Mouse (Mus musculus) hindbrain, embryonic 15.5 days (tissue): ENCODE measurements around the gene Kif3b. TPM values are rescaled to one million over a fixed set of nuclear protein-coding genes. Genes with fewer than 3 reads are reported as not detected.

Experiments used
- ATAC-seq: fragments of 200-750 bp; cut with Nextera tagmentation; 2 replicates; pipeline ENCODE4 v1.8.0; 2017; ENCODE audit warnings: low read depth, moderate number of reproducible peaks, moderate TSS enrichment; ENCODE audit not compliant: low FRiP score
- H3K27ac ChIP-seq: fragments of 300-500 bp; sonication (generic); replicated peaks from 2 replicates; pipeline ENCODE4 v1.5.1; 2015; ENCODE audit warnings: mild to moderate bottlenecking, inconsistent platforms
- H3K27me3 ChIP-seq: fragments of 300-500 bp; sonication (generic); 2 replicates; pipeline ENCODE4 v1.6.1; 2015; ENCODE audit warnings: control low read depth, inconsistent platforms
- H3K36me3 ChIP-seq: fragments of 300-500 bp; sonication (generic); 2 replicates; pipeline ENCODE4 v1.6.1; 2015; ENCODE audit warnings: control low read depth, inconsistent platforms
- H3K4me1 ChIP-seq: fragments of 300-500 bp; sonication (generic); replicated peaks from 2 replicates; pipeline ENCODE4 v1.6.1; 2015; ENCODE audit warnings: control low read depth, inconsistent platforms
- H3K4me2 ChIP-seq: fragments of 300-500 bp; sonication (generic); 2 replicates; pipeline ENCODE4 v1.6.1; 2015; ENCODE audit warnings: moderate library complexity, mild to moderate bottlenecking, inconsistent platforms
- H3K4me3 ChIP-seq: fragments of 300-500 bp; sonication (generic); 2 replicates; pipeline ENCODE4 v1.5.1; 2015; ENCODE audit warnings: mild to moderate bottlenecking, inconsistent platforms
- H3K9ac ChIP-seq: fragments of 300-500 bp; sonication (generic); 2 replicates; pipeline ENCODE4 v1.6.1; 2015; ENCODE audit warnings: inconsistent platforms
- H3K9me3 ChIP-seq: fragments of 300-500 bp; sonication (generic); 2 replicates; pipeline ENCODE4 v1.6.1; 2016; ENCODE audit warnings: control low read depth, inconsistent platforms
- WGBS: fragments of 180-500 bp; shearing (Covaris S2); methylation state at CpG from one replicate; pipeline ENCODE4 v1.1.7; 2015; 5-methylcytosine and 5-hydroxymethylcytosine counted together
- polyA plus RNA-seq: library from polyadenylated mRNA; unstranded; fragments of >200 nt; fragmentation: Nextera tagmentation; extraction: Ambion mirVana; gene quantifications from 2 replicates; pipeline ENCODE4 v1.2.1, GENCODE M21; 2015

The Kif3b gene
- polyA plus RNA-seq, 1 experiment from 2014 or later, result 22.8 TPM

GRCm38 (mm10) chr2:153336117-153336516 is 44.9 kb downstream of the Kif3b start:
- WGBS, result 88% methylated on average over 2 of the region's 2 CpGs
- no peak for ATAC-seq
- Histone ChIP-seq H3K4me2 (no peak overlapping the region), H3K9me3 (no peaks in the 10 kb centered on the region), H3K4me3 (no peak overlapping the region), H3K36me3 (peaks cover 9% of the 10 kb centered on the region), H3K4me1 (no peaks in the 10 kb centered on the region), H3K9ac (no peak overlapping the region), H3K27me3 (no peaks in the 10 kb centered on the region), H3K27ac (no peak overlapping the region)

DNA sequence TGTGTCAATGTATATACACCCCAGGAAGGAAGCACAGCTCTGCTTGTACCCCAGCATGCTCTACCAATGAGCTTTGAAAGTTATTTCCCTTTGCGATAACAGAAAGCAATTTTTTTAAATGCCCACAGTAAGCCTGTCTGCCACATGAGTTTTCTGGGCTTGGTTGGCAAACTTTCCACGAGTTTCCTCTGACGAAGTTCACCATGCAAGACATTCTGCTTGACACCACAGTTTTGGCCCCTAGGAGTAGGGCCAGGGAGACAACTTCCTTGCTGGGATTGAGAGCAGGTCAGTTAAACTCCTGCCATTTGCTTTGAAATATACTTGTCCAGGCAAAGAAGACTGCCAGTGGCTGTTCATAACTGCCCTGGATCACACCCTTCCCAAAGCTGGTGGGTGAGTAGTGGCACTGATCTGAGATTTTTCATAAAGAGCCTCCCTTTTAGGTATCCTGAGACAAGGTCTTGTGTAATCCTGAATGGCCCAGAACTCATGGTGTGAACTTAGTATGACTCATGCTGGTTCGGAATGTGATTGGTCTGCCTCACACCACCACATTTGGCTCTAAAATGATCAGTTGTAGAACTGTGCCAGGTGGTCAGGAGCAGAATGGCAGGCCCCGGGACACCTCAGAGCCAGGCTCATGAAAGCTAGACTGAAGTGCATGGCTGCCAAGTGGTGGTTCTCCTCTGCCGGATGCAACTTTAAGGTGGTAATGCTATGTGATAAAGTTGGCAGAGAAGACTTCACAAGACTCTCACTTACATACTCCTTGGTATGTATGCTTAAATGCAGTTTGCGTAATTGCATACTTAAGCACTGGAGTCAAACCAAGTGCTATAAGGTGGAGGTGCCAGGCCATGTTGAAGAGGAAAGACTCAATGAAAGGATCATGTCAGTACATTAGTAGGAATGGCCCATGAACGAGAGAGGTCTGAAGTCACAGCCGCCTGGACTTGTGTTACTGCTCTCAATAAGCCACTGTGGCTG is 47.4 kb downstream of the Kif3b start:
- Histone ChIP-seq H3K4me3 (no peak overlapping the region), H3K4me1 (no peaks in the 10 kb centered on the region), H3K4me2 (no peak overlapping the region), H3K27ac (no peak overlapping the region), H3K9me3 (no peaks in the 10 kb centered on the region), H3K36me3 (no peaks in the 10 kb centered on the region), H3K27me3 (no peaks in the 10 kb centered on the region), H3K9ac (no peak overlapping the region)
- no peak for ATAC-seq
- 94% methylated on average over 9 of the region's 9 CpGs for WGBS

- 94% methylated on average over 6 of the region's 6 CpGs for WGBS
- no peaks in the 10 kb centered on the region for H3K36me3 ChIP-seq
- no peak overlapping the region for H3K27ac ChIP-seq
- H3K9ac ChIP-seq, result no peak overlapping the region
- H3K4me1 ChIP-seq, result peaks cover 11% of the 10 kb centered on the region
- H3K9me3 ChIP-seq, result no peaks in the 10 kb centered on the region
- H3K4me2 ChIP-seq, result no peak overlapping the region
- ATAC-seq, result no peak
- H3K4me3 ChIP-seq, result no peak overlapping the region
- H3K27me3 ChIP-seq, result no peaks in the 10 kb centered on the region
These were observed 51.0 kb downstream of the Kif3b start for GRCm38 (mm10) chr2:153342166-153342565.

DNA sequence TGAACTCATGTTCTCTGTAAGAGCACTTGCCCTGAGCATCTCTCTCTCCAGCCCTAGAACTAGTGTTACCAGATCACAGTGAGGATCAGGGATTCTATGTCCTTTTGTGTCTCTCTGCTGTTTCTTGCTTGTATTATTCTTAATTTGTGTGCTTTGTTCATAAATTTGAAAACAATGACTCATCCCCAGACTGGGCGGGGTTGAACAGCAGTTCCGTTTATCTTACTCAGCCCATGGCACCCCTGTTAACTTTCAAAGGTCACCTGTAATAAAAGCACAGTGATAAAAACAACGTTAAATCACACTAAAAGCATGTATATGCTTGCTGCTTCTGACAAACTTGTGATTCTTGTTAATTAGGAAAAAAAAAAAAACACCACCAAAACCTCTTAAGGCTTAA is 51.4 kb downstream of the Kif3b start:
- H3K4me2 ChIP-seq, result no peak overlapping the region
- H3K27ac ChIP-seq, result no peak overlapping the region
- peaks cover 15% of the 10 kb centered on the region for H3K4me1 ChIP-seq
- no peak for ATAC-seq
- no peaks in the 10 kb centered on the region for H3K9me3 ChIP-seq
- H3K9ac ChIP-seq, result no peak overlapping the region
- no peak overlapping the region for H3K4me3 ChIP-seq
- no peaks in the 10 kb centered on the region for H3K27me3 ChIP-seq
- no peaks in the 10 kb centered on the region for H3K36me3 ChIP-seq
- 87% methylated on average over 3 of the region's 3 CpGs for WGBS

DNA sequence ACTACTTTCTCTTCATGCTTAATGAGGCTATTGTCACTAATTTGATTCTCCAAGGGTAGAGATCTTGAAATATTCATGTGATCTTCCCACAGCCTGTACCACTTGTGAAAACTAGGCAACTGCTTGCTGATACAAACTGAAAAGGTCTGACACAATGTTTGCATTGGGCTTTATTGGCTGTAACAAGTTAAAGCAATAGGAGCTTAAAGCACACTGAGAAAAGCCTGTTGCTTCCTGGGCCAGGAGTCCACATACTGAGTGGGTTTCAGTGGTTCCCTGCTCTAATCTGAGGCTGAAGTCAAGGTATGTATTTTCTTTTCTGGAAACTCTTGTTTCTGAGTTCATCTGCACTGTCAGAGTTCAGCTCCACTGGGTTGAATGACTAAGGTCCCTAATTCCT is 52.0 kb downstream of the Kif3b start:
- ATAC-seq, result no peak

DNA sequence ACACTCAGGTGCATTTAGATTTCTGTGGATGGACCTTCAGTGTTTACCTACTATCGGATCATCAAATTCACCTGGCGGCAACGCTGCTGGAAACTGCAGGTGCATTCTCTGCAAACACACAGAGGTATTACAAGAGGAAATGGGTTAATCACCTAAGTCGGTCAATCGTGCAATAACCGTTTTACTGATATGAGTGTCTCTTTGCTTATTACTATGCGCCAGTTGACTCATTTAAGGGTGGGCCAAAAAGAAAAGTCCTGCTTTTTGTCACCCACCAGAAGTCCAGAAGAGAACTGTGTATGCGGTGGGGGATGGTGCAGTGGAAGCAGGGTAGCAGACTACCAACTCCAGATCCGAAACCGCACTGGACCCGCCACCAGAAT is 53.8 kb downstream of the Kif3b start:
- WGBS, result 6% methylated on average over 11 of the region's 11 CpGs
- Histone ChIP-seq H3K4me3 (peak overlapping the region; percentile 72), H3K36me3 (no peaks in the 10 kb centered on the region), H3K9ac (peak overlapping the region; percentile 61), H3K9me3 (no peaks in the 10 kb centered on the region), H3K4me1 (peaks cover 33% of the 10 kb centered on the region), H3K4me2 (peak overlapping the region; percentile 60), H3K27ac (peak overlapping the region; percentile 85), H3K27me3 (no peaks in the 10 kb centered on the region)
- ATAC-seq, result no peak

More for the DNA sequence above, 52.0 kb downstream of the Kif3b start:
- H3K4me2 ChIP-seq, result no peak overlapping the region
- H3K27ac ChIP-seq, result no peak overlapping the region
- H3K4me3 ChIP-seq, result no peak overlapping the region
- no peaks in the 10 kb centered on the region for H3K27me3 ChIP-seq
- H3K4me1 ChIP-seq, result peaks cover 21% of the 10 kb centered on the region
- H3K36me3 ChIP-seq, result no peaks in the 10 kb centered on the region
- H3K9ac ChIP-seq, result no peak overlapping the region
- no peaks in the 10 kb centered on the region for H3K9me3 ChIP-seq

GRCm38 (mm10) chr2:153345454-153346220 is 54.4 kb downstream of the Kif3b start, which contains the start of gene Asxl1:
TSS of gene Asxl1 (plus strand) at chr2:153345829.
- no peaks in the 10 kb centered on the region for H3K36me3 ChIP-seq
- peaks cover 39% of the 10 kb centered on the region for H3K4me1 ChIP-seq
- under 1% methylated on average over 65 of the region's 79 CpGs for whole genome bisulfite sequencing
- H3K4me3 ChIP-seq, result peak within 1 kb of the TSS; percentile 72
- peak within 1 kb of the TSS; percentile 87 for H3K9ac ChIP-seq
- H3K9me3 ChIP-seq, result no peaks in the 10 kb centered on the region
- peak within 1 kb of the TSS; percentile 96 for H3K27ac ChIP-seq
- peak within 1 kb of the TSS; percentile 68 for H3K4me2 ChIP-seq
- H3K27me3 ChIP-seq, result no peaks in the 10 kb centered on the region
- ATAC-seq, result peak; percentile 99

- H3K36me3 ChIP-seq, result no peaks in the 10 kb centered on the region
- WGBS, result 0% methylated on average over 34 of the region's 76 CpGs
- peak overlapping the region; percentile 72 for H3K4me3 ChIP-seq
- ATAC-seq, result no peak
- H3K9me3 ChIP-seq, result no peaks in the 10 kb centered on the region
- H3K4me1 ChIP-seq, result peaks cover 41% of the 10 kb centered on the region
- H3K27ac ChIP-seq, result peak overlapping the region; percentile 96
- H3K27me3 ChIP-seq, result no peaks in the 10 kb centered on the region
- peak overlapping the region; percentile 87 for H3K9ac ChIP-seq
- H3K4me2 ChIP-seq, result peak overlapping the region; percentile 68
These were observed 55.3 kb downstream of the Kif3b start for GRCm38 (mm10) chr2:153346221-153347182.

GRCm38 (mm10) chr2:153347183-153347781 is 56.1 kb downstream of the Kif3b start:
- Histone ChIP-seq H3K4me2 (peak overlapping the region; percentile 68), H3K4me1 (peaks cover 41% of the 10 kb centered on the region), H3K27ac (peak overlapping the region; percentile 96), H3K27me3 (no peaks in the 10 kb centered on the region), H3K4me3 (peak overlapping the region; percentile 72), H3K9me3 (no peaks in the 10 kb centered on the region), H3K36me3 (peaks cover 3% of the 10 kb centered on the region; the same call in 1 of the 2 replicates), H3K9ac (peak overlapping the region; percentile 87)
- WGBS, result 6% methylated on average over 9 of the region's 9 CpGs
- ATAC-seq, result no peak

DNA sequence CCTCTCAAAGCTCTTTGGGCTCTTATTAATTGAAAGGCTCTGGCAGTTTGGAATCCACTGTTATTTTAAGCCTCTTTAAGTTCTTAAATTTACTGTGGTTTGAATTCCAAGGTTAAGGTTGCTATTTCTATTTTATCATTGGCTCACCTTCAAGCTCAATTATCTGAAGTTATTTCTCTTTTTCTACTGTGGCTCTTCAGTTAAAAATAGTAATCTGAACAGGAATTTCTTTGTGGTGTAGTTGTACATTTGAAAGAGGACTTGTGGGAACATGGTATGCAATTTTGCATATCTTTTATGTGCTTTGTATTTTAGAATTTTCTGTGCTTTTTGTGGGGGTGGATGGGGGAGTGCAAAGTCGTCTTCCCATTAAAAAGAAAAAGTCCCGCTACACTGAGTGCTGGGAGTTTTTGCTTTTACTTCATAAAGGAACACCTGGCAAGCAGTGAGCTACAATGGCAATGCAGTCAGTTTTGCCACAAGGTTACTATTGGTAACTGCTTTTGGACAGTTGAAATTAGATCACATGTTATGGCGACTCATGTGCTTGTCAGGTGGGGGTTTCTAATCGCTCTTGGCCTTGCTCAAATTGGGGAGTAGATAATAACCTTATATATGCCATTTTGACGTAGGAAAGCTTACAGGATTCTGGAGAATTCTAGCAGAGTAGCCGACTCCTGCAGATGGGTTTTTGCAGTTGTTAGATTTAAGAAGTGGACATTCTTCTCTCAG is 57.1 kb downstream of the Kif3b start:
- H3K27me3 ChIP-seq, result no peaks in the 10 kb centered on the region
- H3K27ac ChIP-seq, result no peak overlapping the region; the same call in 1 of the 2 replicates
- 58% methylated on average over 6 of the region's 6 CpGs for WGBS
- ATAC-seq, result no peak
- H3K4me2 ChIP-seq, result peak overlapping the region; percentile 68
- H3K4me3 ChIP-seq, result peak overlapping the region; percentile 72
- H3K9me3 ChIP-seq, result no peaks in the 10 kb centered on the region
- no peak overlapping the region for H3K9ac ChIP-seq
- peaks cover 8% of the 10 kb centered on the region for H3K36me3 ChIP-seq
- peaks cover 41% of the 10 kb centered on the region for H3K4me1 ChIP-seq
